Mouse (Mus musculus): ENCODE measurements around the gene Sdad1. TPM values are rescaled to one million over a fixed set of nuclear protein-coding genes. Genes with fewer than 3 reads are reported as not detected.

The Sdad1 gene
- polyA plus RNA-seq, 1 experiment from 2014 or later: 16.0 TPM

DNA sequence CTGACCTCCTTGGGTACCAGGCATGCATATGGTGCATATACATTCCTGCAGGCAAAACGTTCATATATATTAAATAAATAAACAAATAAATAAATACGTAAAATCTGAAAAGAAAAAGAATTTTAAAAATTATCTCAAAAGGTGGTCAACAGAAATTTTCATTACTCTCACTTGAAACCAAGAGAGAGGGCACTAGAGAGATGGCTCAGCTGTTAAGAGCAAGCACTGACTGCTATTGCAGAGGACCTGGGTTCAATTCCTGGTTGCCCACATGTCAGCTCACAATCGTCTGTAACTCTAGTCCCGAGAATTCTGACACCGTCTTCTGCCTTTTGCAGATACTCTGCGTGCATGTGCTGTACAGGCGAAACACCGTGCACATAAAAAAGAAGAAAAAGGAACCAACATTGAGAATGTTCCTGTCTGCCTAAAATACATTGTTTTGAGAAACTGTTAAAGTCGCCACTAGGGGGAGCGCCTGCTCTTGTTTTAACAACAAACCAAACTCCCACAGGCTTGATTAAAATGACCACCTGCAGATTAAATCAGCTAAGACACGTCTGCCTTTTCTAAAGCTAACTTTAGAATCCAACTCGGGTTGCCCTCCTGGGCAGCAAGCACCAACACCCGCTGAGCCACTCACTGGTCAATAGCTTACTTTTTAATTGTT, 1.9 kb upstream of the Sdad1 start:
- Histone ChIP-seq H3K4me1 (replicated peaks) (peaks cover 40% of the 10 kb centered on the region), H3K4me3 (replicated peaks) (no peak overlapping the region), H3K9ac (no peak overlapping the region), H3K4me2 (peak overlapping the region; percentile 17; the same call in 1 of the 2 replicates), H3K36me3 (replicated peaks) (no peaks in the 10 kb centered on the region), H3K27me3 (no peaks in the 10 kb centered on the region), H3K9me3 (replicated peaks) (no peaks in the 10 kb centered on the region), H3K27ac (replicated peaks) (no peak overlapping the region)
- ATAC-seq (ENCODE audit: insufficient read depth): no peak
- WGBS (ENCODE audit: insufficient replicate concordance): 13% methylated on average over 13 of the region's 13 CpGs

GRCm38 (mm10) chr5:92304291-92304690, 6.0 kb downstream of the Sdad1 start:
- H3K4me3 ChIP-seq (replicated peaks): no peak overlapping the region
- H3K9ac ChIP-seq: no peak overlapping the region
- H3K9me3 ChIP-seq (replicated peaks): no peaks in the 10 kb centered on the region
- H3K27ac ChIP-seq (replicated peaks): no peak overlapping the region
- H3K4me1 ChIP-seq (replicated peaks): peaks cover 15% of the 10 kb centered on the region
- no peaks in the 10 kb centered on the region for H3K27me3 ChIP-seq
- H3K4me2 ChIP-seq: no peak overlapping the region
- ATAC-seq (ENCODE audit: insufficient read depth): no peak
- H3K36me3 ChIP-seq (replicated peaks): peaks cover 67% of the 10 kb centered on the region
- WGBS (ENCODE audit: insufficient replicate concordance): 71% methylated on average over 3 of the region's 3 CpGs

DNA sequence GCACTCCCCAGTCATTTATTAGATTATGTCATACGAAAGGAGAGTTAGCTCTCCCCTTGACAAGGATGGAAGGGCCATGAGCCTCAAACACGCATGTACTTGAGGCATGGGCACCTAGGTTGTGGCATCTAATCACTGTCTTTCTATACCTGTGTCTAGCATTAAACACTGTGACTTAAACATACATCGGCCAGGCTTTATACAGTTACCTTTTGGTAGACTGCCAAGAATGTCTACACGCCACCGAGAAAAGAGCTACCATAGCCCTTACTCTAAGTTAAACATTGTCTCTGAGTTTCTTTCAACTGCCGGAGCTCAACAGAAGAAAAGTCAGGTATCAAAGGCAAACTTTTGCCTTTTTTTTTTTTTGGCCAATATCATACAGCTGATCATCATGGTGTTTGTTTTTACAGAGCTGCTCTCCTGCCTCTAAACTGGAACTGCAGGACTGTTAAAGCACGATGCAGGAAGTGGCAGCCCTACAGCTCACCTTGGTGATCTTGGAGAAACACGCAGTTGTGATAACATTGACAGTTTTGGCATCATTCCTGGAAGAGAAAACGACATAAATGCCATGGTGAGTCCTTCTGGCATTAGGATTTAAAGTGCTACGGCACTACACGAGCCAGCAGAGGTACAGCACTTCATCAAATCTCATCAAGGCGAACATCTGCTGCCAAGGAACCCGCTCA, 8.0 kb downstream of the Sdad1 start:
- no peak overlapping the region for H3K4me3 ChIP-seq (replicated peaks)
- H3K4me1 ChIP-seq (replicated peaks): no peaks in the 10 kb centered on the region
- H3K9me3 ChIP-seq (replicated peaks): no peaks in the 10 kb centered on the region
- ATAC-seq (ENCODE audit: insufficient read depth): no peak
- H3K27me3 ChIP-seq: no peaks in the 10 kb centered on the region
- H3K27ac ChIP-seq (replicated peaks): no peak overlapping the region
- no peak overlapping the region for H3K4me2 ChIP-seq
- peaks cover 84% of the 10 kb centered on the region for H3K36me3 ChIP-seq (replicated peaks)
- H3K9ac ChIP-seq: no peak overlapping the region
- WGBS (ENCODE audit: insufficient replicate concordance): 77% methylated on average over 13 of the region's 13 CpGs

GRCm38 (mm10) chr5:92294525-92294924, 15.8 kb downstream of the Sdad1 start:
- H3K27me3 ChIP-seq: no peaks in the 10 kb centered on the region
- H3K4me1 ChIP-seq (replicated peaks): peaks cover 8% of the 10 kb centered on the region; the same call in 1 of the 2 replicates
- H3K4me2 ChIP-seq: no peak overlapping the region
- no peak overlapping the region for H3K9ac ChIP-seq
- peaks cover 74% of the 10 kb centered on the region for H3K36me3 ChIP-seq (replicated peaks)
- H3K9me3 ChIP-seq (replicated peaks): no peaks in the 10 kb centered on the region
- no peak overlapping the region for H3K27ac ChIP-seq (replicated peaks)
- no peak for ATAC-seq (ENCODE audit: insufficient read depth)
- no peak overlapping the region for H3K4me3 ChIP-seq (replicated peaks)
- WGBS (ENCODE audit: insufficient replicate concordance): 71% methylated on average over 2 of the region's 2 CpGs

- Histone ChIP-seq H3K27ac (replicated peaks) (0 out of 2 replicates have a peak overlapping the region, but pooled peaks have one; percentile 19), H3K4me1 (replicated peaks) (peaks cover 8% of the 10 kb centered on the region; the same call in 1 of the 2 replicates), H3K4me3 (replicated peaks) (no peak overlapping the region), H3K27me3 (no peaks in the 10 kb centered on the region), H3K9me3 (replicated peaks) (no peaks in the 10 kb centered on the region), H3K36me3 (replicated peaks) (peaks cover 74% of the 10 kb centered on the region), H3K9ac (no peak overlapping the region), H3K4me2 (no peak overlapping the region)
- ATAC-seq (ENCODE audit: insufficient read depth): no peak
- 72% methylated on average over 6 of the region's 6 CpGs for WGBS (ENCODE audit: insufficient replicate concordance)
These were observed 18.4 kb downstream of the Sdad1 start for GRCm38 (mm10) chr5:92291652-92292414.

DNA sequence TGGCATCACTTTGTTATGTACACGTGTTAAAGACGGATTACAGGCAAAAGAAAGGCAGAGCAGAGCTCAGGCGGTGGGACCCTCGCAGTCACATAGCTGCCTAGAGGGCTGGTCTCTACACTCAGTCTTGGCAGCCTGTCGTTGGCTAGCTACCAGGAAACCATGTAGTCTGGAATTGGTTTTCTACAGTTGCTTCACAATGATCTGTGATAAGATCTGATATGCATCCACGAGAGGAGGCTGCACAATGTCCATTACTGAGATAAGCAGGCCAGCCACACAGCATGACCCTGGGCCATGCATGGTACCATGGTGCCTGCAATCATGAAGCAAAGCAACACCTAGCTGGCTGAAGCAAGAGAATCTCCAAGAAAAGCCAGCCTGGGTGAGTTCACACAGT, 22.4 kb downstream of the Sdad1 start:
- peaks cover 65% of the 10 kb centered on the region for H3K36me3 ChIP-seq (replicated peaks)
- no peaks in the 10 kb centered on the region for H3K9me3 ChIP-seq (replicated peaks)
- no peak overlapping the region for H3K27ac ChIP-seq (replicated peaks)
- H3K4me3 ChIP-seq (replicated peaks): no peak overlapping the region
- WGBS (ENCODE audit: insufficient replicate concordance): 71% methylated on average over 6 of the region's 6 CpGs
- H3K9ac ChIP-seq: no peak overlapping the region
- peaks cover 23% of the 10 kb centered on the region for H3K4me1 ChIP-seq (replicated peaks)
- no peak for ATAC-seq (ENCODE audit: insufficient read depth)
- no peak overlapping the region for H3K4me2 ChIP-seq
- H3K27me3 ChIP-seq: no peaks in the 10 kb centered on the region

- Histone ChIP-seq H3K4me2 (peak overlapping the region; percentile 46), H3K9me3 (replicated peaks) (no peaks in the 10 kb centered on the region), H3K27me3 (peaks cover 3% of the 10 kb centered on the region; the same call in 1 of the 2 replicates), H3K27ac (replicated peaks) (peak overlapping the region; percentile 45), H3K4me1 (replicated peaks) (peaks cover 38% of the 10 kb centered on the region), H3K4me3 (replicated peaks) (no peak overlapping the region), H3K9ac (no peak overlapping the region), H3K36me3 (replicated peaks) (peaks cover 27% of the 10 kb centered on the region)
- peak; percentile 53 for ATAC-seq (ENCODE audit: insufficient read depth)
- 21% methylated on average over 3 of the region's 3 CpGs for WGBS (ENCODE audit: insufficient replicate concordance)
These were observed 27.2 kb downstream of the Sdad1 start for GRCm38 (mm10) chr5:92283107-92283506.

GRCm38 (mm10) chr5:92282571-92282970, 27.7 kb downstream of the Sdad1 start:
- H3K27me3 ChIP-seq: peaks cover 6% of the 10 kb centered on the region
- H3K4me2 ChIP-seq: peak overlapping the region; percentile 46; the same call in 1 of the 2 replicates
- H3K9ac ChIP-seq: no peak overlapping the region
- H3K9me3 ChIP-seq (replicated peaks): no peaks in the 10 kb centered on the region
- WGBS (ENCODE audit: insufficient replicate concordance): 70% methylated on average over 4 of the region's 4 CpGs
- peaks cover 43% of the 10 kb centered on the region for H3K4me1 ChIP-seq (replicated peaks)
- peaks cover 22% of the 10 kb centered on the region for H3K36me3 ChIP-seq (replicated peaks)
- no peak for ATAC-seq (ENCODE audit: insufficient read depth)
- H3K4me3 ChIP-seq (replicated peaks): no peak overlapping the region
- peak overlapping the region; percentile 45; the same call in 1 of the 2 replicates for H3K27ac ChIP-seq (replicated peaks)

- no peaks in the 10 kb centered on the region for H3K36me3 ChIP-seq (replicated peaks)
- H3K4me2 ChIP-seq: no peak overlapping the region; the same call in 1 of the 2 replicates
- no peak overlapping the region for H3K9ac ChIP-seq
- peaks cover 37% of the 10 kb centered on the region for H3K27me3 ChIP-seq
- no peaks in the 10 kb centered on the region for H3K9me3 ChIP-seq (replicated peaks)
- no peak; the same call in 1 of the 2 replicates for ATAC-seq (ENCODE audit: insufficient read depth)
- H3K4me3 ChIP-seq (replicated peaks): no peak overlapping the region
- no peak overlapping the region for H3K27ac ChIP-seq (replicated peaks)
- WGBS (ENCODE audit: insufficient replicate concordance): 27% methylated on average over 10 of the region's 10 CpGs
- H3K4me1 ChIP-seq (replicated peaks): peaks cover 45% of the 10 kb centered on the region
These were observed 31.2 kb downstream of the Sdad1 start for GRCm38 (mm10) chr5:92278942-92279537.

DNA sequence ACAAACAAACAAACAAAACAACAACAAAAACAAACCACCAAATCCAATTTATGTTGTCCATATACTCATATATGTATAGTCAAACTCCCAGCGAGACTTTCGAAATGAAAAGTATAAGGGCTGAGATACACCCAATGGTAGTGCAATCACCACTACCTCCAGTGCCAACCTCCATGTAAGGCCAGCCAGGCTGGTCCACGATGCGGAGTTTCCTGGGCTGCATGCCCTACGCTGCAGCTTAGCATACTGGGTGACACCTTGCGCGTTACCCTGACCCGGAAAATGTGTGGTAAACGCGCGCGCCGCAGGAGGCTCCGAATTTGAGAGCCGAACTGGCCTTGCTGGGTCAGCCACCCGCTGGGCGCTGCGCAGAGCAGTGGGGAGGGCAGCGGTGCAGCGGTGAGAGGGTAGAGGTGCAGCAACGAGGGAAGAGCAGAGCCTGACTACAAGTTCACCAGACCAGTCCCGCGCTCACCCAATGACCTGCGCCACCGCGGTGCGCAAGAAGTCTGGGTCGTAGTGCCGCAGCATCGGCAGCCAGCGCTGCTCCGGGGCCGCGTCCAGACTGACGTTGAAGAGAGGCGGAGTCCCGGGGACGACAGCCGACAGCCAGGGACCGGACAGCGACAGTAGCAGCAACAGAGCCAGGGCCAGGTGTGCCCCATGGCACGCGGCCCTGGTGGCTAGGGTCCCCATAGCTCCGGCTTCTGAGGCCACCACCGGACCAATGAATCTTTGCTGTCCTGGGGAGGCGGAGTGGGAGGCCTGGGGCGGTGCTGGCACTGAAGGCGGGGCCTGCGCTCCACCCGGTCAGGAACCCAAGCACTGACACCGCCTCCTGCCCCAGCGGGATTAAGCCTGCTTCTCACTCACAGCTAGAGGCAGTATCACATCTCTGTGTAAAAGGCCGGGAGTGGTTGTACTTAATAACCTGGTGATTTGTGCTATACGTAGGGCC, 32.6 kb downstream of the Sdad1 start, which contains the start of gene Naaa:
Gene Naaa (minus strand): TSS at position 734 of the 958 bp plus-strand sequence.
- ATAC-seq (ENCODE audit: insufficient read depth): peak; percentile 86
- peak within 1 kb of the TSS; percentile 48; the same call in 1 of the 2 replicates for H3K27ac ChIP-seq (replicated peaks)
- peaks cover 41% of the 10 kb centered on the region for H3K27me3 ChIP-seq
- WGBS (ENCODE audit: insufficient replicate concordance): 2% methylated on average over 54 of the region's 54 CpGs
- H3K4me1 ChIP-seq (replicated peaks): peaks cover 33% of the 10 kb centered on the region
- peak within 1 kb of the TSS; percentile 90 for H3K4me2 ChIP-seq
- no peaks in the 10 kb centered on the region for H3K36me3 ChIP-seq (replicated peaks)
- no peaks in the 10 kb centered on the region for H3K9me3 ChIP-seq (replicated peaks)
- H3K9ac ChIP-seq: peak within 1 kb of the TSS; percentile 46; the same call in 1 of the 2 replicates
- peak within 1 kb of the TSS; percentile 71 for H3K4me3 ChIP-seq (replicated peaks)

All from liver, embryonic 15.5 days (tissue).